Mouse (Mus musculus) gastrocnemius, postnatal 14 days (tissue): ENCODE data around the gene Dlgap4. TPM values are rescaled to one million over a fixed set of nuclear protein-coding genes. Genes with fewer than 3 reads are reported as not detected.

ENCODE experiments used
- DNase-seq: peaks from one replicate; pipeline ENCODE4 v3.0.0; 2021; ENCODE audit warnings: mixed read lengths
- intact Hi-C: fragments of 180-260 bp; cut with DNase I; formaldehyde crosslinking; loops from one replicate; pipeline ENCODE4 v1.15.1; 2025; ENCODE audit warnings: low total_unique reads
- total RNA-seq, 2 experiments: library from RNA; stranded (reverse); gene quantifications; 2 replicates each; pipeline ENCODE4 v1.2.3; 2021

Dlgap4 gene
- total RNA-seq, 2 experiments from 2014 or later, result 54.6 to 77.3 TPM

DNA sequence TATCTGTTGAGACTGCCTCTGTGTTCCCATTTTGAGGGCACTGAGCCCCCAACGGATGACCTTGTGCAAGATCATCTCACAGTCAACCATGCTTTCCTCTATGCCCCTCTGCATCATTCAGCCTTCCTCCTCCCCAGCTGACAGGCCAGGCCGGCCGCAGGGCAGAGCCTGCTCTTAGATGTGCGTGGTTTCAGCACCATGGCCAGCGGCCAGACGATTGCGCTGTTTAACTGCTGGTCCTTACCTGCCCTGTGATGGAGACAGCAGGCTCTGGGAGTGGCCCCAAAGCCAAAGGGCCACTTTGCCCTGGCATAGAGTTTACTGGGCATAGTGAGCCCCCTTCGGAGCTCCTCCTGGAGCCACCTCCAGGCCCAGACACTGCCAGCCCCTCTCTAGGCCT is 39.3 kb downstream of the Dlgap4 start:
- DNase-seq, result peak; percentile 54
- intact Hi-C loops, result no loop called here

DNA sequence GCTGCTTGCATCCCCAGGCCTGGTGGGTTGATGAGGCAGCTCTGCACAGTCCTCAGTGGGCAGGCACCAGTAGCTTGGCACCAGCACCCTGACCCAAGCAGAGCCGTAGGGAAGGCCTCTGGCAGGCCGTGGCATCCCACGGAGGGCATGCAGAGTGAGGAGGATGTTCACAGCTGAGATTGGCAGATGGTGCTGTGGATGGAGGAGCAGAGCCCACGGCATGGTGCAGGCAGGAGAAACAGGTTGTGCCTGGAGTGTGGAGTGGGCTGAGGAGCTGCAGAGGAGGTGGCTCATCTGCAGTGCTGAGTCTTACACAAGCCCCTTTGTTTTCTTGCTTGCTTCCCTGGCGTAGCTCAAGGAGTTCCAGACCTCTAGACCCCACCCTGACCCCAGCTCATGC is 40.6 kb downstream of the Dlgap4 start:
- DNase-seq, result no peak

DNA sequence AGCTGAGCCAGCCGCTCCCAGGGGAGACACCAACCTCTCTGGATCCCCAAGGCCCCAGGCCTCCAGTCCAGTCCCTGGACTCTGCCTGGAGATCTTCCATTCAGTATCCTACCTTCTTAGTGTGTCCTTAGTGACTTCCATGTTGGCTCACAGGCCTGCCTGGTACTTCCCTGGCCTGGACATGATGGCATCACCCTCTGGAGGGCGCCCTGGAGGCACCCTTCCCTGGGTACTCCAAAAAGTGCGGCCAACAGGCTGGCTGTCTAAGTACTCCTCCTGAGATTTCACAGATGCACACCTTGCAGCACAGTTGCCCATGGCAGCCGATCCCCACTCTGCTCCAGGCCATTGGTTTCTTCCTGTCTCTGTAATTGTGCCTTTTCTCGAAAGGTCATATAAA is 42.1 kb downstream of the Dlgap4 start:
- intact Hi-C loops, result no loop called here

More for the DNA sequence above, 40.6 kb downstream of the Dlgap4 start:
- intact Hi-C loops, result no loop called here

DNA sequence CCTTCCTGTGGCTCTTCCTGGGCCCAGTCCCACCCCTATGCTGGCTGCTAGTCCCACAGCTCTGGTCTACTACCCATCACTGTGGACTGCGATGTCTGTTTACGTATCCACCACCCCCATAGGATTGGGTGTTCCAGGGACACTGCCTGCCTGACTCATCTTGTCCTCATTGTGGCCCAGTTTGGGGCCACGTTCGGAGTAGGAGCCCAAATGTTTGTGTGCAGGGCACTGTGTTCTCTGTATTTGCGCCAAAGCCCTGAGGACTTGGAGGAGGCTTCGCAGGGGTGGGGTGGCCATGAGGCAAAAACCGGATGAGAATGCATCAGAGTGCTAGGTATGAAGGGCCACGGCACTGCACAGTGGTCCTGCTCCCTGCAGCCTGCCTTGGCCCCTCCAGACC is 44.0 kb downstream of the Dlgap4 start:
- DNase-seq, result no peak
- intact Hi-C loops, result no loop called here

More for the DNA sequence above, 42.1 kb downstream of the Dlgap4 start:
- no peak for DNase-seq

DNA sequence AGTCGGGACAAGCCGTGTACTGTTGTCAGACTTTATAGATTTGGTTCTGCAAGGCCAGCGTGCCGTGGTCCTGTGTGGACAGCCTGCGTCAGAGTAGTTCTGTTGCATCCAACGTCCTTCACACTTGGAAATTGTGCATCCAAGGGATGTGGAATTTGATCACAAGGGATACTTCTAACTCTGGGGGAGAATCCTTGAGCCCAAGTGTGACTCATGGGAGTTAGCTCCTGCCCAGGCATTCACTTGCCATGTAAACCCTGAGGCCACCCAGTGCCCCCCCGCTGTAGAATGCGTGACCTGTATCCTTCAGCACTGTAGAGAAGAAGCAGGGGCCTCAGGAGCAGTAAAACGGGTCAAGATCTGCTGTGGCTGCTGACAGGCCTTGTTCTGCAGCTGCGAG is 44.7 kb downstream of the Dlgap4 start:
- intact Hi-C loops, result no loop called here

DNA sequence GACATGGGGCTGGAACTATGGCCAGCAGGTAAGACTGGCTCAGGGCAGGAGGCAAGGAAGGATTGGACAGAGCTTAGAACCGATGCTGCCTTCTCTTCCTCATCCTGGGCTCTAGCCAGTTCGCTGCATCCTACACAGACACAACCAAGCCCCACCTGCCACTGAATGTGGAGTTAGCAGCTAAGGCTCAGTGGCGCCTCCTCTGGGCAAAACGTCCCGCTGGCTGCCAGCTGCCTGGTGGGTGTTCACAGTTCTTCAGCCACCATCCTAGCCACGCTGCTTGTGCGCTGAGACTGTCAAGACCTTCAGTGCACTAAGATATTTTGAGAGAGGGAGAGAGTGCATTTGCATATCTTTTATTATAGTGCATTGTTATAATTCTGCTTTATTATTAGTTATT is 45.2 kb downstream of the Dlgap4 start:
- intact Hi-C loops, result no loop called here
- no peak for DNase-seq

More for the DNA sequence above, 44.7 kb downstream of the Dlgap4 start:
- DNase-seq, result no peak

DNA sequence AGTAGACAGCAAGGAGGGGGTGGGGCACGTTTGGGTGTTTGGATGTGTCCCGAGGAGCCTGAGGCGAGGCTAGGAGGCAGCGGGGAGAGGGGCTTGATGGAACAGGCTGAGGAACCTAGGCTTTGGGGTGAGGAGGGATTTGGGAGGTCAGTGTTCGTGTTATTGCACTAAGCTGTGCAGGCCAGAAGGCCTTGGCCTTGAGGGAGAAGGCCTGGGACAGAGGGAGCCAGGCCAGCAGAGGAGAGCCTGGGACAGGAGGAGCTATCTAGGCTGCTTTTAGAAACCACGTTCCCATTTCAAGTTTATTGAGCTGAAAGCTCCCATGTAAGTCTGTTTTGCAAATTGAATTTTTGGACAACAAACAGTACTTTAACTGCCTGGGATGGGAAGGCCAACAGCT is 46.5 kb downstream of the Dlgap4 start:
- no peak for DNase-seq
- intact Hi-C loops, result no loop called here

DNA sequence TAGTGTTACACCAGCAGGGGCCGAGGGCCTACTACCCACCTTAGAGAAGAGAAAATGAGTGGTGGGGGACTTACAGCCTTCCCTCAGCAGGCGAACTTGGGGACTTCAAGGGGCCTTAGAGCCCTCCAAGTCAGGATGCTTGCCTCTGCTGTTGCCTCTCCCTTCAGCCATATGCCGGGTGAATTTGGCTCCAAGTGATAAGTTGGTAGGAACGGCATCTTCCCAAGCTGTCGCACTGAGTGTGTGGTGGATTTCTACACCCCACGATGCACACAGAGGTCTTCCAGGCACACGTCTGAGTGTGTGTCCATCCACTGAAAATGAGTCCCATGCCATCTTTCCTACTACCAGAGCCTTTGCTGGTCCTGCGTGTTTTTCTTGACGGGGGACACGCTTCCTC is 49.7 kb downstream of the Dlgap4 start:
- no peak for DNase-seq
- intact Hi-C loops, result no loop called here

DNA sequence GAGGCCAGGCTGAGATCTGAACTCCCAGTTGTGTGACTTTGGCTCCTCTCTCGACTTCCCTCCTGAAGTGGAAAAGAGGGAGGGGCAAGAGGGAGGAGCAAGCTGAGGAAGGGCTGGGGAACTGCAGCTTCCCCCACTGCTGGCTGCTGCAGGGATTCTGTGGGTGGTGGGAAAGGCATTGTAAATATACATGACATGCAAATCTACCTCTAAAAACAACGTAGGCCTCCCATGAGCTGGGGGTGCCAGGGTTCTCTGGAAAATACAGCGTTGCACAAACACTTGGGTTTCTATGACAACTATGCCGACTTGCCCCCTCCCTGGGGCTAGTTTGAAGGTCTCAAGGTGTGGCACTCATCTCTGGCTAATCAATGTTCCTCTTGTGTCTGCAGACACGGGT is 50.9 kb downstream of the Dlgap4 start:
- intact Hi-C loops, result no loop called here
- DNase-seq, result no peak

DNA sequence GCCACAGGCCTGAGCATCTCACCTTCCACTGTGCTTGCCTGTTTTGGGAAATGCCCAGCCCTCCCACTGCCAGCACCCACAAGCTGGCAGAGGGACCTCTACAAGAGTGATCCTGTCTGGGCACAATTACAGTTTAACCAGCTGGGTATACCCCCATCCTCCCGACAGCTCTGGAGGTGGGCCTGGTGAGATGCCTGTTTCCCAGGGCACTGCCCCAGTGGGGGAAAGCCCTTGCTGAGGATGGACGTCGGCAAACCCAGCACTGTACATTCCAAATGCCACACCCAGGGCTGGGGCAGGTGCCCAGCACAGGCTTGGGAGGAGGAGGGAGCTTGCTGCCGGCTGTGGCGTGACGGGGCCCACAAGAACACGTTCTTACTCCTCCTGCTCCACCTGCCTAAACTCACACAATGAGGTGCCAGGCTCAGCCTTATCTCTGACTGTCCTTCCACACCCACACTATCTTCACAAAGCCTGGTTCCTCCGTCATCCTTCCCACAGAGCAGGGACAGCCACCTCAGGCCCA is 51.6 kb downstream of the Dlgap4 start:
- intact Hi-C loops, result no loop called here

DNA sequence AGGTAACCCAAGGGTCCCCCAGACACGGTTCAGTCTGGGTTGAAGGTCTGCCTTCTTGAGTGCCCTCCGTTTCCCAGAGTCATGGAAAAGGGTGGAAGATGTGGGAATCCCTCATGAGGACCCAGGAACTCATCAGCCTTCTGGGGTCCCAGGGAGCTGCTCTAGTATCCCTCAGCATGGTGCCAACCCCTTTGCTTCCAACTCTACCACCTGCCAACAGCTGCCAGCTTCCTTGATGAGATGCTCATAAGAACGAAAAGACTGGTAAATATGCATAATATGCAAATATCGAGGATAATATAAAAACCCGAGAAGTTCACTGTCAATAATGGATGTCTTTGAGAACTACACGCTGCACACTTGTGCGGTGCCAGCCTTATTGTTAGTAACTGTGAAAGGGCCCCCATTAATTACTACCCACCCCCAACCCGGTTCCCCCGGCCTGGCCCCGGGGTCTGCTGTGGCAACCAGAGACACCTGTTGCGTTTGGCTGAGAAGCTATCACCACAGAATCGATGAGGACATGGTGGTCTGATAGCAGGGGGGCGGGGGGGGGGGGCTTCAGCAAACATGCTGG is 52.2 kb downstream of the Dlgap4 start:
- intact Hi-C loops, result no loop called here
- no peak for DNase-seq

More for the DNA sequence above, 51.6 kb downstream of the Dlgap4 start:
- no peak for DNase-seq

DNA sequence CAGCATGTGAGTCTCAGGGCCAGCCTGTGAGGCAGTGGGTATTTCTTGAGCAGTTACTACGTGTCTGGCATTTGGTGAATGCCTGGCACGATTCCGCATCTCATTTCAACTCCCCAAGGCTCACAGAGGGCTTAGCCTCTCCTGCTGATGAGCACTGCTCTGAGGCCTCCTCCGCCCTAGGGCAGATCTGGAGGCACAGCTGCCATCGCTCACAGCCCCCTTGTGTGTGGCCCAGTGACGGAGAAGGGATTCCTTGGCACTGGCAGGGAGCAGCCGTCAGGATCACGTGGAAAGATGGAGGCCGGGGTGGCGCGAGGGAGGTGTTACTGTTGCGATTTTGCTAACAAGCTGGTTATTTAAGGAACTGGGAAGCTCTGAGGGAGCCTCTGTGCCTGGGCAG is 52.7 kb downstream of the Dlgap4 start:
- intact Hi-C loops, result no loop called here
- peak; percentile 19 for DNase-seq

DNA sequence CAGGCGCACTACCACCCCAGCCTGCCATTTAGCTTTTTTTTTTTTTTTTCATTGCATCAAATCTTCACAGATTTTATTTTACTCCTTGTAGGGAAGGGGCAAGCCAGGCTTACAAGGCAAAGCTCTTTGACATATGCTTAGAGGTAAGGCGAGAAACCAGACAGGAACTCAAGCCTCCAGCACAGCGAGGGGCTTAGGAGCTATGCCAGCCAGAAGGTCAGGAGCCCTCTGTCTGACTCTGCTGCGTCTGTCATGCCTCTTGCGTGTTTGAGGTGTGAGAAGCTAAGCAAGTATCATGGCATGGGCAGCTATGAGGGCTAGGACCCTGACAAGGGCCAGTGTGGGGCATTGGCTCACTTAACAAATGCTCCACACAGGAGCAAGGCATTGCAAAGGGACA is 53.8 kb downstream of the Dlgap4 start:
- no peak for DNase-seq
- intact Hi-C loops, result no loop called here

DNA sequence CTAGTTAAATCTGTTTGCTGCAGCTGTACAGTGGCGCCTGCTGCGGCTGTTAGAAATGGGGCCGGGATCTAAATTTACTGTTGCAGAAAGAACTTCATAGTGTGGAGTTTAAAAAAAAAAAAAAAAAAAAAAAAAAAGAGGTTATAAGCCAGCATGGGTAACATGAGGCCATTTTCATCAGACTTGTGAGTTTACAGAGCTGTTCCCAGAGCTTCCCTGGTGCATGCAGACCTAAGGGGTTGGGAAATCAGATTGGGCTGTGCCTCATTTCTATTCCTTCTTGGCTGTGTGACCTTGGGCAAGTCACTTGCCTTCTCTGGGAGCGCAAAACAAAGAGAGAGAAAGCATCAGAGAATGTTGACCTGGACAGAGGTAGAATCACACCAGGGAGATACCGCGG is 55.1 kb downstream of the Dlgap4 start:
- DNase-seq, result no peak
- intact Hi-C loops, result no loop called here

DNA sequence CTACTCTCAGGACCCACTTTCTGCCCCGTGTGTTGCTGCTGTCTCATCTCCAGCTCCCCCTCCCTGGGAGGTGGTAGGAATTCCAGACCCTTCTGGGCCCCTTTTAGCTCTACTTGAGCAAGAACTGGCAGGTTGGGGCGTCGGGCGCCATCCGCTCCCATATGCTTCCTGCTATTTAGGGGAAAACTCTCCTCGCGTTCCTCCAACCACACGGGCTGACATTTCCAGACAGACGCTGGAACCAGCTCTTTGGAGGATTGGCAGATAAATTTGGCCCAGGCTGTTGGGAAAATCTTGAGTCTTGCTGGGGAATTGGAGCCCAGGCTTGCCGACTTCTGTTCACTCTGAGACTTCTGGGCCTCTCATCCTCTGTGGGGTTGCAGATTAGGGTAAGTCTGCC is 59.8 kb downstream of the Dlgap4 start:
- intact Hi-C loops, result no loop called here
- DNase-seq, result no peak

DNA sequence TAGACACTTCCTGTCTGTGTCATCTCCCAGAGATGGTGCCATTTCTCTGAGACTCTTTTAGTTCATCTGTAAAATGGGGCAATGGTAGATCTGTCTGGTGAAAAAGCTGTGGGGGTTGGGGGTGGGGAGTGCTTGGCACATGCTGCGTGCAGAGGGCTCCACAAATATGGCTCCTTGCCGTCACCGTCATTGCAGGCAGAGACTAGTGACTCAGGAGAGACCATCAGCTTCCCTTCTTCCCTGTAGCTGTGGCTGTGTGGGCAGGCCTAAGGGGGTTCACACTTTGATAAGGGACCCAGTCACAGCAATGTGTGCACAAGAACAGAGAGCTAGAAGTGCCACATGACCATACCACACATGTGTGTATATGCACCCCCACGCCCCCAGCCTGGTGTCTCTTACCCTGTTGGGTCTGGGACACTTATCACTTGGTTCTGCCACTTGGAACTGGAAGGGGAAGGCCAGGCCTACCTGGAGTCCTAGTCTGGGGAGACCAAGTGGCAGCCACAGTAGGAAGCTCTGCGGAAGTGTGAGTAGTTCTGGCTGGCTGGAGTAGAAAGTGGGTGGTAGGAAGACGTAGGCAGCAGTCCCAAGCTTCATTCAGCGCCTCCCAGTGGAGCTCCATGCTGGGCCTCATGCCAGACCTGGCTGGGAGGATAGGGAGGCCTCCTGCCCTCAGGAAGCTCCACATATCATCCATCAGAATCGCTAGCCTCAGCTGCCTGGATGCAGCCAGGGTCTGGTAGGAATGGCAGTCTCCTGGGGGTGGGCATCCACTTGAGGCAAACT is 60.6 kb downstream of the Dlgap4 start:
- DNase-seq, result no peak

DNA sequence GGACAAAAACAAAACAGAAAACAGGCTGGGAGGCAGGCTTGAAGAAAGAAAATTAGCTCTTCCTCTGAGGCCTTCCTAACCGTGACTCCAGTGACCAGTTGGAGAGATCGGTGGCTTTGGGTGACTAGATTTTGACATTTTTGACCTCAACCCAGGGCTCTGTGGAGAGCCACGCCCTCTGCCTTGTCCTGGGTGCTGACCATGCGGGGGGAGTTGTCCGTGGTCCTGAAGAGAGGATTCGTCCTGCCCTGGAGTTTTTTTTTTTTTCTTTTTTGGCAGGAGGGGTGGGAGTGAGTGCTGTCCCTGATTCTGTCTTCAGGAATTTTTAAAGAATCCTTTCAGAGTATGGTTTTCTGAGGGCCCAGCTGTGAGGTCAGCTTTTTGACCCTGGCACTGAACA is 63.4 kb downstream of the Dlgap4 start:
- intact Hi-C loops, result no loop called here
- peak; percentile 29 for DNase-seq

More for the DNA sequence above, 60.6 kb downstream of the Dlgap4 start:
- intact Hi-C loops, result no loop called here

DNA sequence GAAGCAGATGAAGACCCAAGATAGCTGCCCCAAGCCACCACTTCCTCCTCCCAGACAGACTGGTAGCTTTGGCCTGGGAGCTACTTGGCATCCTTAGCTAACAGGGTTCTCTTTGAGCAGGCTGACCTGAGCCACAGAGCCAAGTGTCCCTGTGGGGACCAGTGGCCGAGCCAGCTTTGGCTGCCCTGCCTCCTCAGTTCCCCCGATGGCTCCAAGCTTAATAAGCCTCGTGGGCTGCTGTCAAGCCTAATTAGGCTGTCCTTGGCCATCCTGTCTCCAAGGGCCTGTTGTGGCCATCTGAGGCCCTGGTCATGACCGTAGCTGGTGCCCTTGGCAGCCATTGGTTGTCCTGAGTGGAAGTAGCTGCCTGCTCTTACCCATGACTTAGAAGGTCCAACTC is 64.6 kb downstream of the Dlgap4 start:
- intact Hi-C loops, result no loop called here

DNA sequence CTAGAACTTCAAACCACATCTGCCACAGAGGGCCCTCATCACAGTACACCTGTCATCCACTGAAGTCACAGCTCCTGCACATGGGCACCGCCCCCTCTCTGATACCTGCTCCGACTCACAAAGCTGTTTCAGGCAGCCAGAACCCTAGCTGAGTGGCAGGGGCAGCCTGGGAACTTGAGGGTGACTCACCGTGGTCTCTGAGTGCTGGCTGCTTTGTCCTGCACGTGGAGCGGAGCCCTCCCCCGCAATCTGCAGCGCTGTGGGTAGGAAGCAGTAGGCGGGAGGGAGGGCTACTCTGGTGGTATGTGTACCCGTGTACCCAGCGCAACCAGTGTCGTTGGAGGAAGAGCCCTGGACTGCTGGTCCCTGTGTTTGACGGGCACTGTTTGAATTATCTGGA is 69.5 kb downstream of the Dlgap4 start:
- DNase-seq, result no peak
- intact Hi-C loops, result no loop called here

More for the DNA sequence above, 64.6 kb downstream of the Dlgap4 start:
- no peak for DNase-seq

DNA sequence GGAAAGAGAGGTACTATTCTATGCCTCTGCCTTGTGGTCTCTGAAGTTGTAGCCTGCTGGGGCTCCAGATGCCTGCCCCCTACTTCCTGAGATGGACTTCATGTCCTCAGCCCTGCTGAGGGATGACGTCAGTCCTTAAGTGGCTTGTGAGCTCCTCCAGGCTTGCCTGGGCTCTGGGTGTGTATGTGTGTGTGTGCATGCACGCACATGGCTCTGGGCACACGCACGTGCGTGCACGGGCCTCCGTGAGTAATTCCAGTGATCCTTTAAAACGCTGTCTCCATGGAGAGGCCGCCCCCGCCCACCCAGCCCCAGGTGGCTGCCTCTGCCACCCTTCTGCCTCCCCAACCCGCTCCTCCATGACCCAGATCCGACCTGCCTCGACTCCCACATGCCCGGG is 72.5 kb downstream of the Dlgap4 start:
- intact Hi-C loops, result no loop called here

DNA sequence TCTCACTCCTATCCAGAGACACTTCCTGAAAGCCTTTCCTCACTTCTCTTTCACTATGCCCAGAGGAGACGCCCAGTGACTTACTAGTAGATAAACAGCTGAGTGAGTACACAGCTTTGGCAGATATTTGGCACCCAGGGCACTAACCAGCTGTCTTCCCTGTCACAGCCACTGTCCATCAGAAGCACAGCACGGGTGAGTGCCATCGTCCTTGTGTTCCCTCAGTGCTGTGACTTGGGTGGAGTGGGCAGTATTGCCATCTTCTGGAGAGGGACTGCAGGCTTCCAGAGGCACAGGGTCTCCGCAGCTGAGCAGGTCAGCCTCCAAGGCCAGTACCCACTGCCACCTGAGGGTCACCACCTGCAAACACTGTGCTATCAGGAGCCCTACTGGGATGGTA is 73.2 kb downstream of the Dlgap4 start:
- DNase-seq, result no peak
- intact Hi-C loops, result no loop called here

More for the DNA sequence above, 72.5 kb downstream of the Dlgap4 start:
- DNase-seq, result no peak
